Mouse (Mus musculus) natural killer cell, adult 2 months (primary cell): ENCODE measurements at regions not wholly inside any gene's neighbourhood (a gene's known extent, or its start where the extent isn't known, plus 50 kb on each side); places are given as distances from the start of the nearest gene placed in this dataset.

Experiments used
- DNase-seq, 2 experiments: peaks; one replicate each; pipeline ENCODE4 v3.0.0; 2022; ENCODE audit warnings: low spot score in 2 of 2

DNA sequence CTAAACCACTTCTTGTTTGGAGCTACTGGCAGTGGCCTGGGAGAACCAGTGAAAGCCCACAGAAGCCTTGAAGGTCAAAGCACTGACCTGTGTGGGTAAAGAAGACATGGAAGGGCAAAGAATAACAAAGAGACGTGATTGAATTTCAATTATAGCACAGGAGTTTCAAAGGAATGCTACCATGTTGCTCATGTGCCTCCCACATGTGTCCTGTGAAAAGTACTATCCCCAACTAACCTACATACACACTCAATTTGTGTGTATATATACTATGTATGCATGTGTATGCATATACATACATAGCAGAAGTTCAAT is 110.0 kb downstream of the Ccdc71l start:
- DNase-seq: no peak

GRCm38 (mm10) chr12:32489415-32490139 is 111.1 kb downstream of the Ccdc71l start:
- DNase-seq: no peak

- DNase-seq: no peak
These were observed 125.7 kb downstream of the Ccdc71l start for GRCm38 (mm10) chr12:32504196-32504595.

- DNase-seq: no peak
These were observed 130.2 kb downstream of the Ccdc71l start for GRCm38 (mm10) chr12:32508671-32509070.

- DNase-seq: no peak
These were observed 147.1 kb downstream of the Ccdc71l start for GRCm38 (mm10) chr12:32525586-32525985.

DNA sequence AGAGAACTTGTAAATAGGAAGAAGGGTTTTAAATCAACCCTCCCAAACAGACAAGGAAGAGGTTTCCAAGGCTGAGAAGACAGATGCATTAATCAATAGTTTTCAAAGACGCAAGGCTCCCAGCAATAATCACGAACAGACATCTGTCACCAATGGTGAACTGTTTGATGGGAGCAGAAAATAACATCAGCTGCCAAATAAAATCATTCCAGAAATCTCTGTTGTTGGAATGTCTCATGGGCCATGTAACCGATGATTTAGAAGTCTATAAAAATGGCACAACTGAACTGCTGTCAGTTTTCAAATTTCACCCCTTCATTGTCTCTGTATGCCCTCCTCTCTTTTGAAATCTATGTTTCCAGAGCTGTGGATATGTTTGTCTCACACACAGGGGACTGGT is 152.7 kb downstream of the Ccdc71l start:
- DNase-seq: no peak

DNA sequence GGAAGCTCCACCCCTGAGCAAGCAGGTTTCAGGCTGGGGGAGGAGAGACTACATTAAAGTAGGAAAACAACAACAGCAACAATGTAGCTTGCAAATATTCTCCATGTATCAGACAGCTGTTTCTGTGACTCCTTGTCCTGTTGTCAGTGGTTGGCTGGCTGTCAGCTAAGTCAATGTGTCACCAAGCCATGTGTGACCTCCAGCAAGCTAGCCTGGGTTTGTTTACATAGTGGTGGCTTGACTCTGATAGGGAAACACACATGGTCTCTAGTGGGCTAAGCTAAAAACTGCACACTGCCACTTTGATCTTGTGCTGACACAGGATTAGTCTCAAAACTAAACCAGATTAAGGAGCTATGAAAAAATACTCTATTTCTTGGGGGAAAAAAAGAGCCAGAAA is 155.1 kb downstream of the Ccdc71l start:
- DNase-seq: no peak

- DNase-seq: no peak
These were observed 167.0 kb downstream of the Ccdc71l start for GRCm38 (mm10) chr12:32545466-32545865.

DNA sequence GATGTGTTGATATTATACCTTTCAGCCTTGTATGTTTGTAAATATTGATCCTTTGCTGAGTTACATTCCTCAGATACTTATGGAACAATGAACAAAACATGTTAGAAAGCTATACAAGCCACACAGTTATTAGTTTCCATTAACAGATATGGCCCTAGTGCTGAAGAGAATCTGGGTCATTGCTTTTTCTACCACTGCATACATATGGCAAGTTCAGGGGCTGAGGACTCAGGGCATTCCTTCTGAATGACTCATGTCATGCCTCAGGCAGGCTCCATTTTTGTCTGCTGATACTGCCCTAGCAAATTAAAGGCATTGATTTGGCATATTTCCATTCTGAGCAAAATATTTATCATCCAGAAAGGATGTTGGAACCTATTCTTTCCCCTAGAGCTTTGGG is 167.9 kb downstream of the Ccdc71l start:
- no peak for DNase-seq

DNA sequence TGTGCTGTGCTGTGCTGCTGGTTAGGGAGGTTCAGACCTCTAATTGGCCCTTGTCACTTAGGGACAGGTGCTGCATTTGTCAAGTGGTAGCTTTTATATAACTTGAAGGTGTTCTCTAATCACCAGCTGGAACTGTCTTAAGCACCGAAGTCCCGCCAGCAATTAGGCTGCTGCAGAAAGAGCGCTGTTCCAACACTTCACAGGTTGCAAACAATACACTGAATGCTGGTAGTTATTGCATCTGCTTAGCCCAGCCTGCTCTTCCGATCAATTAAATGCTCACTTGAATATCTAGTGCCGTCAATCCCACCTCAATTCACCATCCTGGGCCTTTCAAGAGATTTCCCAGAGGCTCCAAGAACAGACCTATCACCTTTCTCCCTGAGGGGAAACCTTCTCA is 175.3 kb downstream of the Ccdc71l start:
- DNase-seq: no peak

DNA sequence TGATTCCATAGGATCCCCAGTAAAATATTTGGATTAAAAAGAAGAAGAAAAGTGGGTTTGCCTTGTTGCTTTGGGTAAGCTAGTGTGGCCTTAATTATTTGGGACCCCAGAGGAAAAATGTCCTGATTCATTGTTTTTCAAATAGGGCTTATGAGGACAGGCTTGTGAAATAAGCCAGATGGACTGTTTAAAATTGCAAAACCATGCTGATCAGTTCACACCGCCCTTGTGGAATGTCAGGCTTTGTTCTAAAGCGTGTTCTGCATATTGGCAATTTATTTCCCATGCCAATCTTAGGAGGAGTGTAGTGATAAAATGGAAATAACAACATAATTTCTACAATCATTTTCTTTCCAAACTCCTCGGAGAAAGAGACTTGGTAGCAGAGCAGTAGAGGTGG is 189.3 kb downstream of the Ccdc71l start:
- DNase-seq: no peak

- no peak for DNase-seq
These were observed 202.8 kb downstream of the Ccdc71l start for GRCm38 (mm10) chr12:32581304-32581703.

GRCm38 (mm10) chr12:32602131-32602815 is 217.1 kb upstream of the Nampt start:
- no peak for DNase-seq

DNA sequence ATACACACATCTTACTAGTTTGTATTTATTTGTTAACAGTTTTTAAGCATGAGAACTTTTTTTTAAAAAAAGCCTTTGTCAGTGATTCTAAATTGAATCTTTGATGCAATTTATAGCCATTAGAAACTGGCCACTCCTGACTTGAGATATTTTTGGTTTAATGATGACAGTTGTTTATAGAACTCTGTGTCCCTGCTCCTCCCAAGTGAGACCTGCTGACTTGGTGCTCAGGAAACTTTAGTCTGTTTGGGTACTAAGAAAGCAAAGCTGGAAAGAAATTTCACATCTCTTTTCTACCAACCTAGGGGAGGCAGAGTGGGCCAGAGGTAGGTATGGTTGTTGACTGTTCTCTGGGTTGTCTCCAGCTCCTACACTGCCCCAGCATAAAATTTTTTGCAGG is 214.0 kb upstream of the Nampt start:
- DNase-seq: no peak

GRCm38 (mm10) chr12:32615000-32615399 is 204.3 kb upstream of the Nampt start:
- DNase-seq: no peak

GRCm38 (mm10) chr12:32616086-32616485 is 203.3 kb upstream of the Nampt start:
- DNase-seq: no peak

DNA sequence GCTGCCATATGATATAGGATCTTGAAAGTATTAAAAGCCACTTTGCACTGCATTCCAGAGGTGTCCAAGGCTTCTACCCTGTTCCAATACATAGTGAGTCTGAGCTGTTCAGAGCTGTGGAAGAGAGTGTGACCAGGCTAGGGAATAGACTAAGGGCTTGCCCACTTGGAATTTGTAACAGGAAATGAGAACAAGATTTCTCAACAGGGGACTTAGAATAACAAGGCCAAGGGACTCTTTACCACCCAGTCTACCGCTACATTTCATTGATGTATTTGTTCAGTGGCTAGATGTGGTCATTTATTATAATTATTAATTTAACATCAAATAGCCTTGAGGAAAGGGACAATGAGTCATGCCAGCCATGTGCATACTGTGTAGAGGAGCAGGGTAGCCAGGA is 202.3 kb upstream of the Nampt start:
- no peak for DNase-seq

DNA sequence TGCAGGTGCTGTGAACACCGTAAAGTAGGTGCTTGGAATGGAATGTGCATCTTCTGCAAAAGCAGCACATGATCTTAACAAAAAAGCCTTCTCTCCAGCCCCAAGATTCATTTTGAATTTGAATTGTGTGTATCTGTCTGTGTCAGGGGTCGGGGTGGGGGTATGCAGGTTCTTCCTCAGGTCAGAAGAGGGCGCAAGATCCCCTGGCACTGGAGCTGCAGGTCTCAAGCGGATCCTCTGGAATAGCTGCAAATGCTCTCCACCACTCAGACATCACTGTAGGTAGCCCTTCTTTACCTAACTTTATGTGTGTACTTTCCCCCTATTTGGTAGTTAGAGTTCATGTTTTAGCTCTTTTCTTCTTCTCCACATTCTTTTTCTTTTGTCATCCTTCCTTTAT is 199.5 kb upstream of the Nampt start:
- DNase-seq: no peak

GRCm38 (mm10) chr12:32621739-32622138 is 197.6 kb upstream of the Nampt start:
- DNase-seq: no peak

GRCm38 (mm10) chr12:32628552-32628951 is 190.8 kb upstream of the Nampt start:
- no peak for DNase-seq

- DNase-seq: no peak
These were observed 186.4 kb upstream of the Nampt start for GRCm38 (mm10) chr12:32632935-32633334.

DNA sequence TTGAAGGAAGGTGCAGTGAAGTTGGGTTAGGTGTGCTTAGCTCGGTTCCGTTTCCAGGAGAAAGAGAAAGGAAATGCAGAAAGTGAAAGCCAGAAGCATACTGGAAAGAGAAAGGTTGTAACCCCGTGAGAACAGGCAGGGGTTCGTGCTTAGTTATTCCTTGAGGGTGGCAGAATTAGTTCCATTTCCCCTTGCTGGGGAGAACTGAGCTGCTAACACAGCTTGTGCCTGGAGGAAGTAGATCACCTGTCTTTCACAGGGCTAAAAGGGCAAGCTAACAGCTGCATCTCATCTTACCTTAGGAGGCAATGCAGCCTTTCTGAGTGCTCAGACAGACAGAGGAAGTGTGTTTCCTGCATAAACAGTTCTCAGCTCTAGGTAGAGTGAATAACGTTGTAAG is 184.3 kb upstream of the Nampt start:
- no peak for DNase-seq

DNA sequence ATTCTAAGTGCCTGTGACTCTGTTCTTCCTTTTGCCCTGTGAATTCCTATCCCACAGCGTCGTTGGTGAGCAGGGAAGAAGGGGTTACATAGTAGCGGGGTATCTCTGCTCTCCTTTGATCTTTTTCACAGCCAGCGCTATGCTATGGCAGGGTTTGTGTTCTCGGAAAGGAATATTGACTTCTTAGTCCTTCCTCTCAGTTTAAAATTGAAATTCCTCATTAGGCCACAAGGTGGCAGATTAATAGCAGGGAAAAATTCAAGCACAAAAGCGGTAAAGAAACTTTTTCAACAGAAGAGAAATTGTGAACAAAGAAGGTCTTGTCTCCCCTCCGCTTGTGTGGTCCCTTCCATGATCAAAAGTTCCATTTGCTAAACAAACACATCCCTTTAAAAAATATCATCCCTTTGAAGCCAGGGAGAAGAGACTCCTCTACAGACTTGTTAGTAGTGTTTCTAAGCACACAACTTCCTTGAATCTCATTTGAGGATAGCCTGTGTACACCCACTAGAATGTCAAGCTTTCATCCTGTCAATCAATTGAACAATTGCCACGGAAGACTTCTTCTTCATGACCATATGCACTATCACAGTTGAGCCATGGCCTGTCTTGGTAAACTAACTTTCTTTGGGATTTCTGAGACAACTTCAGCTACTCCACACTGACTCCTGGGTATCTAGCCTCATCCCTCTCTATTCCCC is 181.8 kb upstream of the Nampt start:
- DNase-seq: peak; percentile 4 to 8
